Mouse (Mus musculus): ENCODE results near the gene Hoxc8. TPM values are rescaled to one million over a fixed set of nuclear protein-coding genes. Genes with fewer than 3 reads are reported as not detected.

Gene Hoxc8
- not detected for total RNA-seq (2022)

- DNase-seq (ENCODE audit: low spot score in 2 of 2): no peak
These were observed at the start of gene Hoxc8 for GRCm38 (mm10) chr15:102990461-102991397. TSS of gene Hoxc8 (plus strand) at chr15:102990607.

GRCm38 (mm10) chr15:102942739-102943467, 47.5 kb upstream of the Hoxc8 start:
- DNase-seq (ENCODE audit: low spot score in 2 of 2): no peak

GRCm38 (mm10) chr15:102943468-102943813, 47.0 kb upstream of the Hoxc8 start:
- DNase-seq (ENCODE audit: low spot score in 2 of 2): no peak

GRCm38 (mm10) chr15:102945185-102946077, 45.0 kb upstream of the Hoxc8 start:
- no peak for DNase-seq (ENCODE audit: low spot score in 2 of 2)

GRCm38 (mm10) chr15:102947276-102947675, 43.1 kb upstream of the Hoxc8 start:
- DNase-seq (ENCODE audit: low spot score in 2 of 2): no peak

- no peak for DNase-seq (ENCODE audit: low spot score in 2 of 2)
These were observed 41.6 kb upstream of the Hoxc8 start for GRCm38 (mm10) chr15:102948842-102949241.

GRCm38 (mm10) chr15:102949696-102950095, 40.7 kb upstream of the Hoxc8 start:
- no peak for DNase-seq (ENCODE audit: low spot score in 2 of 2)

GRCm38 (mm10) chr15:102950877-102951276, 39.5 kb upstream of the Hoxc8 start:
- no peak for DNase-seq (ENCODE audit: low spot score in 2 of 2)

- DNase-seq (ENCODE audit: low spot score in 2 of 2): no peak
These were observed 36.8 kb upstream of the Hoxc8 start for GRCm38 (mm10) chr15:102953561-102953960.

GRCm38 (mm10) chr15:102954192-102955006, 36.0 kb upstream of the Hoxc8 start, which contains the start of gene Hoxc11:
TSS of gene Hoxc11 (plus strand) at chr15:102954427.
- DNase-seq (ENCODE audit: low spot score in 2 of 2): no peak

- no peak for DNase-seq (ENCODE audit: low spot score in 2 of 2)
These were observed 35.4 kb upstream of the Hoxc8 start for GRCm38 (mm10) chr15:102955007-102955382.

GRCm38 (mm10) chr15:102955833-102956640, 34.4 kb upstream of the Hoxc8 start:
- DNase-seq (ENCODE audit: low spot score in 2 of 2): no peak

GRCm38 (mm10) chr15:102956906-102957305, 33.5 kb upstream of the Hoxc8 start:
- no peak for DNase-seq (ENCODE audit: low spot score in 2 of 2)

- no peak for DNase-seq (ENCODE audit: low spot score in 2 of 2)
These were observed 30.7 kb upstream of the Hoxc8 start for GRCm38 (mm10) chr15:102959663-102960191.

GRCm38 (mm10) chr15:102961728-102962127, 28.7 kb upstream of the Hoxc8 start:
- no peak for DNase-seq (ENCODE audit: low spot score in 2 of 2)

GRCm38 (mm10) chr15:102962492-102962891, 27.9 kb upstream of the Hoxc8 start:
- no peak for DNase-seq (ENCODE audit: low spot score in 2 of 2)

- no peak for DNase-seq (ENCODE audit: low spot score in 2 of 2)
These were observed 27.1 kb upstream of the Hoxc8 start for GRCm38 (mm10) chr15:102963259-102963658.

GRCm38 (mm10) chr15:102963671-102964640, 26.5 kb upstream of the Hoxc8 start:
- DNase-seq (ENCODE audit: low spot score in 2 of 2): no peak

Measured in layer of hippocampus, adult 8-10 months (tissue).